Mouse (Mus musculus): ENCODE measurements around the gene Greb1.

DNA sequence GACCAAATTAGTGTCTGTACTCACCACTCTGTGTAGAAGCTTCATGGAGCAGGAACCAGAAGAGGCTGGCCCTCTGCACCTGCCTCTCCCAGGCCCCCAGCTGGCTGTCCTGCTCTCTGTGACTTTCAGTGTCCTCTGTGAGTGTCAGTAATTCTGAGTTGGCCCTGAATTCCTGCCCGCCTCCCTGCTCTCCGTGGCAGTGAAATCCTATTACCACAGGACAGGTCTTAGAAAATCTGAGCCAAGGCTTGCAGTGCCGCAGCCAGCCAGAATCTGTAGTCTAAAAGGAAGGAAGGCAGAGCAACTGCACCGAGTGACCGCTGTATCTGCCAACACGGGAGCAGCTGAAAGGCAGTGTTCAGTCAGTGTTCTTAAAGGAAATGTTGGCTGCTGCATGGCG, 20.1 kb upstream of the Greb1 start:
- TF ChIP-seq POLR2A (IDR thresholded peaks at IDR 0.05; ENCODE audit: low read depth, low read length) (no peak), CTCF (conservative IDR thresholded peaks at IDR 0.05; ENCODE audit: insufficient read depth, insufficient read length, low read depth, low read length) (no peak)

Data from kidney, adult 2 months (tissue).